Mouse (Mus musculus) forebrain, postnatal 0 days (tissue): ENCODE measurements at regions not wholly inside any gene's neighbourhood (a gene's known extent, or its start where the extent isn't known, plus 50 kb on each side); places are given as distances from the start of the nearest gene placed in this dataset.

Experiments used
- ATAC-seq: fragments of 200-750 bp; cut with Nextera tagmentation; 2 replicates; pipeline ENCODE4 v1.8.0; 2017; ENCODE audit warnings: mild to moderate bottlenecking, moderate library complexity
- DNase-seq: peaks from one replicate; pipeline ENCODE4 v3.0.0-alpha.2; 2015
- H3K27ac ChIP-seq: fragments of 300-500 bp; sonication (generic); 2 replicates; pipeline ENCODE4 v1.5.1; 2014; ENCODE audit warnings: low read depth, mild to moderate bottlenecking, antibody characterized with exemption, low read length, moderate library complexity, mixed read lengths
- H3K27me3 ChIP-seq: fragments of 300-500 bp; sonication (generic); 2 replicates; pipeline ENCODE4 v1.6.1; 2014; ENCODE audit warnings: mild to moderate bottlenecking, low read length, mixed read lengths; ENCODE audit not compliant: insufficient read depth
- H3K36me3 ChIP-seq: fragments of 300-500 bp; sonication (generic); 2 replicates; pipeline ENCODE4 v1.6.1; 2014; ENCODE audit warnings: mild to moderate bottlenecking, moderate library complexity; ENCODE audit not compliant: insufficient read depth
- H3K4me1 ChIP-seq: fragments of 300-500 bp; sonication (generic); 2 replicates; pipeline ENCODE4 v1.6.1; 2014; ENCODE audit warnings: antibody characterized with exemption; ENCODE audit not compliant: insufficient read depth
- H3K4me2 ChIP-seq: fragments of 300-500 bp; sonication (generic); 2 replicates; pipeline ENCODE4 v1.6.1; 2014; ENCODE audit warnings: low read depth, mild to moderate bottlenecking, moderate library complexity
- H3K4me3 ChIP-seq: fragments of 300-500 bp; sonication (generic); 2 replicates; pipeline ENCODE4 v1.5.1; 2014; ENCODE audit warnings: low read depth, low read length, mixed read lengths
- H3K9ac ChIP-seq: fragments of 300-500 bp; sonication (generic); 2 replicates; pipeline ENCODE4 v1.6.1; 2014; ENCODE audit warnings: mild to moderate bottlenecking
- H3K9me3 ChIP-seq: fragments of 300-500 bp; sonication (generic); 2 replicates; pipeline ENCODE4 v1.6.1; 2016; ENCODE audit warnings: low read length
- CTCF ChIP-seq: sonication (generic); IDR thresholded peaks from 2 replicates; pipeline ENCODE4 v1.5.1; 2016; ENCODE audit warnings: antibody characterized with exemption, control low read depth, low read depth
- WGBS: fragments of 180-500 bp; shearing (Covaris S2); extraction: QIAGEN DNeasy Blood & Tissue Kit; methylation state at CpG from one replicate; pipeline ENCODE4 v1.1.7; 2014; 5-methylcytosine and 5-hydroxymethylcytosine counted together

DNA sequence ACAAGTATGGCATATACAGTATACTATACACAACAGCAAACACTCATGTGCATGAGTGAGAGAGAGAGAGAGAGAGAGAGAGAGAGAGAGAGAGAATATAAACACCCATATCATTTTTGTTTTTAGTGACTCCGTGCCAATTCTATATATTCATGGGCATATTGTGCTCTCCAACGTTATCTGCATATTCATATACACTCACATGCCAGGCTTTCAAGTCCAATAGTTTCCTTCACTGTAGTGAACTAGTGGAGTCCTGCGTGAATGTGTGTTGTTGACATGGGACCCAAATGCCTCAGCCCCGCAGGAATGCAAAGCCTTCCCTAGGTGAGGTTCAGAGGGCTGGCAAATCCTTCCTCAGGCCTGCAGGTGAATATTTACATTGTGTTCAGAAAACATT, 53.4 kb upstream of the Nab1 start:
- ATAC-seq = peak; percentile 79
- WGBS = 50% methylated on average over 4 of the region's 4 CpGs
- H3K27me3 ChIP-seq = no peaks in the 10 kb centered on the region

DNA sequence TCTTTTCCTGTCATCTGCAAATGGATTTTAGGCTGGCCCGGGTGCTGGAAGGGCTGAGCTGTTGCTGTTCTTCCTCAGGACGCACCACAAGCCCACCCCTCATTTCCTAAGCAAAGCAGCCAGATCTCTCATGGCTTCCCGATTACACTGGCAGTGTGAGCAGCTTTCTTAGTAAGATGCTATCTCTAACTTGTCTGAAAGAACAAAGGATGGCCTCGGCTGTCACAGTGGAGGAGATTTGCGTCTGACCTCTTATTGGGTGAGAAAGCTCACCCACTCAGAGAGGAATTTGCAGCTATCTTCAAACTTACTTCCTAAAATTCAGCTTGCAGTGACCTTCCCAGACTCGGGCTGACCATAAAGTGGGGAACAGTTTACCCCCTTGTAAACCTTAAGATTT, 64.7 kb upstream of the Nemp2 start:
- WGBS = 57% methylated on average over 6 of the region's 6 CpGs
- no peak for ATAC-seq

More for the DNA sequence above, 53.4 kb upstream of the Nab1 start:
- H3K36me3 ChIP-seq = no peaks in the 10 kb centered on the region
- no peaks in the 10 kb centered on the region for H3K9me3 ChIP-seq
- DNase-seq = peak; percentile 14
- no peaks in the 10 kb centered on the region for H3K4me1 ChIP-seq
- no peak overlapping the region for H3K9ac ChIP-seq
- no peak overlapping the region for H3K4me3 ChIP-seq
- H3K27ac ChIP-seq = no peak overlapping the region
- TF ChIP-seq CTCF = no peak
- H3K4me2 ChIP-seq = no peak overlapping the region

DNA sequence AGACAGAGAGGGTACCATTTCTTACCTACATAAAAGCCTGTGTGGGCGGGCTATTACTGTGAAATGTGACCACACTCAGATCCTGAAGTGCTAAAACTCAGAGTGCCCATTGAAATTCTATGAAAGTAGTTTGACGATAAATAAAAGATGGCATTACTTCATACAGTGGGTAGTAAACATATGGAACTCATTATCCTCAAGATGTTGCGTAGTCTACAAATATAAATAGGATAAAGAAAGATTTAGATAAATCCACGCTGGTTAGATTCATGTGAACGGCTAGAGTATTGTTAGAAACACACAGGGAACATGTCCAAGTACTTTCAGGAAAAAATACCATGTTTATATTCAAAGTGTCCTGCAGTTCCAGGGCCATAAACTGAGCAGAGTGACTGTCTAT, 58.8 kb upstream of the Nemp2 start:
- H3K36me3 ChIP-seq = no peaks in the 10 kb centered on the region
- no peak overlapping the region for H3K4me2 ChIP-seq
- H3K9me3 ChIP-seq = no peaks in the 10 kb centered on the region
- TF ChIP-seq CTCF = no peak
- no peak overlapping the region for H3K27ac ChIP-seq
- no peak overlapping the region for H3K9ac ChIP-seq
- WGBS = 62% methylated on average over 5 of the region's 5 CpGs
- H3K4me1 ChIP-seq = no peaks in the 10 kb centered on the region
- DNase-seq = peak; percentile 11
- no peaks in the 10 kb centered on the region for H3K27me3 ChIP-seq
- peak; percentile 70 for ATAC-seq
- no peak overlapping the region for H3K4me3 ChIP-seq

More for the DNA sequence above, 64.7 kb upstream of the Nemp2 start:
- Histone ChIP-seq H3K4me2 (no peak overlapping the region), H3K9ac (no peak overlapping the region), H3K4me1 (no peaks in the 10 kb centered on the region), H3K27ac (no peak overlapping the region), H3K4me3 (no peak overlapping the region), H3K27me3 (no peaks in the 10 kb centered on the region), H3K36me3 (no peaks in the 10 kb centered on the region), H3K9me3 (no peaks in the 10 kb centered on the region)
- no peak for TF ChIP-seq CTCF
- DNase-seq = no peak

DNA sequence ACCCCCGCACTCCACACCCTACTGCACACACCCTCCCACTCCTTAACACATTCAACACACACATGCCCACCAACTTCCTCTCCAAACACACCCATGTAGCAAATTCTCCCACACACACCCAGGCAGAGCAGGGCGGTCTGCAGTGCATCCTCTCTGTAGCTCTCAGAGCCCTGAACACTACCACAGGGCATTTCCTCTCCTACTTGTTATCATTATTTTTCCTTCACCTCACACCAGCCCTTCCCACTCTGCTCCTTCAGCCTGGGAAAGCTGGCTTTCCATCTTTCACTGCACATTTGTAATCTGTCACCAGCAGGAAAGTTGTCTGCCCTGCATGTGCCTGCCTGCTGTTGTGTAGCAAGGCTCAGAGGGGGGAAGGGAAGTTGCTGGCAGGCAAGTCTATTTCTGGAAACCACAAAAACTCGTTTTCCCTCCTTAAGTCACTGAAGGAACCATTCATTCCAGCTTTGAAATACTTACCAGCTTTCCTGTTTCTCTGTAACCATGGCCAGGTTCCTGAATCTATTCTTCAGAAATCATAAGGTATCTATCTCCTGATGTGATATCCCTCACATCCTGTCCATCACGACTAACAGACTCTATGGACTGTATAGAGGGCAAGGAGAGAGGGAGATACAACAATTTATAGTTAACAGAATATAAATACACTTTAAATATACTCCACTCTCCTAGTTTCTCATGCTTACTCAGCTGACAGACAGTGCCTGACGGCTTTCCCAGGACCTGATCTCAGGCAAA, 52.0 kb upstream of the Nemp2 start:
- peak overlapping the region; percentile 59; the same call in 1 of the 2 replicates for H3K27ac ChIP-seq

DNA sequence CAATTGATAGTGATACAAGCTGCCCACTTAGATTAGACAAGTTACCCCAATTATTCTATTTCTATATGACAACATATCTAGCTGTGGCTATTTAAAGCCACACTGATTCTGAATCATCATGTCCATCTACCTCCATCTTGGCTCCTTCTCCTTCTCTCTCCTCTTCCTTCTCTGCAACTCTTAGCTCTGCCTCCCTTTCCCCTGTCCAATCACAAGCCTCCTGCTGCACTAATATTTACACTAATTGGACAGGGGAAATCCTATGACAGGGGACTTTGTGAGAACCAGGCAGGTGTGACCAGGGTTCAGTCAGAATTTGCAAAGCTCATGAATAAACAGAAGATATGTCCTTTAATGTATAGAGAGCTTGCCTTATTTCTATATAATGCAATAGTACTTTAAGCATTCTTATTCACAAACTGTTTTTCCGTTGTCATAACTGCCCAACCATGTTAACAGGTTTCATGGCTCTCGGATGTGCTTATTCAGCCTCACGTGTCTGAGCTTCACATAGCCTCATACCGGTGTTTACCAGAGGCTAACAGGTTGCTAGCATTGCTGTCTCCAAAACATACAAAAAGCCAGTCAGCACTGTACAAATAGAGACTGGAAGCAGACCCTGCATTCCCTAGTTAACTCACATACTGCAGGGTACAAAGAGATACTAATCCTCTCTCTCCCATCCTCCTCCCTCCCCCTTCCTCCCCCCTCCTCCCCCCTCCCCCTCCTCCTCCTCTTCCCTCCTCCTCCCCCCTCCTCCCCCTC, 50.2 kb upstream of the Nemp2 start:
- WGBS = 83% methylated on average over 4 of the region's 4 CpGs
- Histone ChIP-seq H3K4me1 (peaks cover 6% of the 10 kb centered on the region; the same call in 1 of the 2 replicates), H3K4me3 (no peak overlapping the region), H3K36me3 (no peaks in the 10 kb centered on the region), H3K9ac (no peak overlapping the region), H3K9me3 (no peaks in the 10 kb centered on the region), H3K27ac (no peak overlapping the region), H3K4me2 (no peak overlapping the region), H3K27me3 (no peaks in the 10 kb centered on the region)
- TF ChIP-seq CTCF = no peak
- no peak for ATAC-seq
- no peak for DNase-seq

More for the DNA sequence above, 52.0 kb upstream of the Nemp2 start:
- Histone ChIP-seq H3K36me3 (no peaks in the 10 kb centered on the region), H3K9ac (no peak overlapping the region), H3K9me3 (no peaks in the 10 kb centered on the region), H3K4me2 (no peak overlapping the region), H3K27me3 (no peaks in the 10 kb centered on the region), H3K4me1 (peaks cover 6% of the 10 kb centered on the region; the same call in 1 of the 2 replicates), H3K4me3 (no peak overlapping the region)
- ATAC-seq (peak; percentile 95), DNase-seq (peak; percentile 81)
- WGBS = 45% methylated on average over 5 of the region's 5 CpGs
- TF ChIP-seq CTCF = no peak
